Mouse (Mus musculus): ENCODE data around the gene Tmem132d. TPM values are rescaled to one million over a fixed set of nuclear protein-coding genes. Genes with fewer than 3 reads are reported as not detected.

Tmem132d gene
- polyA plus RNA-seq, 1 experiment from 2014 or later: 2.9 TPM

DNA sequence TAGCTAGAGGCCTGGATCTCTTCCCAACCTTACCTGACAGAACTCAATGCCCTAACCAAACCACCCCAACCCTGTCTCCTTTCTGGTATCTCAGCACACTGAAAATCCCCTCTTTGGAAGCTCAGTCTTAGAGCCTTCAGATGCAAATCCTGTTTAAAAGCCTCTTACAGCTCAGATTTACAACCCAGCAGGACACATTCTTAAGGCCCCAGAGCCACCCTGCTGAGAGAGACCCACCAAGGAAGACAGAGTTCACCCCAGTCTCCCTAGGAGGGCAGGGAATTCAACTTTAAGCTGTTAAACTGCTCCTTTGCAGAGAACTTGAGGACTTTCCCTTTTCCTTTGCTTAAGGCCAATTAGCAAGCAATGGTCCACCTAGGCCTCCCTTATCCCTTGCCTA lies 199.8 kb downstream of the Tmem132d start:
- no peak for ATAC-seq (ENCODE audit: low read depth)
- H3K4me2 ChIP-seq (ENCODE audit: low read depth, low read length): no peak overlapping the region
- no peak overlapping the region for H3K9ac ChIP-seq (replicated peaks; ENCODE audit: low read depth, low read length)
- H3K4me3 ChIP-seq (ENCODE audit: low read depth, low read length): no peak overlapping the region
- no peak overlapping the region for H3K27ac ChIP-seq (ENCODE audit: low read depth, low read length)
- no peaks in the 10 kb centered on the region for H3K9me3 ChIP-seq (ENCODE audit: control insufficient read depth, low read length)
- H3K4me1 ChIP-seq (ENCODE audit: control insufficient read depth, insufficient read depth, low read length): no peaks in the 10 kb centered on the region
- no peaks in the 10 kb centered on the region for H3K27me3 ChIP-seq (ENCODE audit: control insufficient read depth, insufficient read depth, low read length)
- no peaks in the 10 kb centered on the region for H3K36me3 ChIP-seq (ENCODE audit: control insufficient read depth, insufficient read depth, low read length)

DNA sequence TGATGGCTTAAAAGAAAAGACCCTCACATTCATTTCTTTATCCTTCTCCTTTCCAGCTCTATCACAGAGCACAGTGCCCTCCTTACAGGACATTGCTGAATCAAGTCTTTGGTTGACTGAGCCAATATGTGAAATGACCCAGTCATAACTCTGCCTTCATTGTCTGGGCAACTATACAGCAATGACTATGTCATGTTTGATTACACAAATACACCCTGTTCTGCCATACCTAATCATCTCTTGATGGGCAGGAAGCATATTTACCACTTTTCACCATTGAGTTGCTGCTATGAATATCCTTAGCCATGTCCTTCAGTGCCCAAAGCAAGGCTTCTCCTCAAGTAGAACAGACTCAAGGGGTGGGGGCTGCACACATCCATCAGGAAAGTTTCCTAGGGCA lies 214.6 kb downstream of the Tmem132d start:
- Histone ChIP-seq H3K4me2 (ENCODE audit: low read depth, low read length) (no peak overlapping the region), H3K27ac (ENCODE audit: low read depth, low read length) (no peak overlapping the region), H3K9ac (replicated peaks; ENCODE audit: low read depth, low read length) (no peak overlapping the region), H3K36me3 (ENCODE audit: control insufficient read depth, insufficient read depth, low read length) (no peaks in the 10 kb centered on the region), H3K9me3 (ENCODE audit: control insufficient read depth, low read length) (no peaks in the 10 kb centered on the region), H3K27me3 (ENCODE audit: control insufficient read depth, insufficient read depth, low read length) (no peaks in the 10 kb centered on the region), H3K4me1 (ENCODE audit: control insufficient read depth, insufficient read depth, low read length) (no peaks in the 10 kb centered on the region), H3K4me3 (ENCODE audit: low read depth, low read length) (no peak overlapping the region)
- no peak for ATAC-seq (ENCODE audit: low read depth)

DNA sequence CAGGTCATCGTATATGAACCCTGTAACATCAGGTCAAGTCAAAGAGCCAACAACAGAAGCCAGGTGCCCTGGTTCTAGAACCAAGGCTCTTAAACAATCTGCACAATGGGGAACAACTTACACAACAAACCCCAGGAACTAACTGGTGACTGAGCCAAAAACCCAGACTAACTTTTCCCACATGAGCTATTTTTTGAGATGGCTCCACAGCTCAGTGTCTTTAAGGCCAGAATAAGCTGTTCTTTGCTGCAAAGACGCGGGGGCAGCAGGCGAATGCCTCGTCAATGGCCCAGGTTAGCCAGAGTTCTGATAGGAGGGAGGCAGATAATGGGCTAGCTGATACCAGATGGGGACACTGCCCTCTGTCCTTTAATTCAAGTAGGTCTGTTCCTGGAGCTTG lies 221.8 kb downstream of the Tmem132d start:
- Histone ChIP-seq H3K27me3 (ENCODE audit: control insufficient read depth, insufficient read depth, low read length) (no peaks in the 10 kb centered on the region), H3K9ac (replicated peaks; ENCODE audit: low read depth, low read length) (no peak overlapping the region), H3K9me3 (ENCODE audit: control insufficient read depth, low read length) (no peaks in the 10 kb centered on the region), H3K27ac (ENCODE audit: low read depth, low read length) (no peak overlapping the region), H3K4me2 (ENCODE audit: low read depth, low read length) (no peak overlapping the region), H3K4me1 (ENCODE audit: control insufficient read depth, insufficient read depth, low read length) (no peaks in the 10 kb centered on the region), H3K36me3 (ENCODE audit: control insufficient read depth, insufficient read depth, low read length) (no peaks in the 10 kb centered on the region), H3K4me3 (ENCODE audit: low read depth, low read length) (no peak overlapping the region)
- no peak for ATAC-seq (ENCODE audit: low read depth)
- WGBS: 88% methylated on average over 5 of the region's 5 CpGs

DNA sequence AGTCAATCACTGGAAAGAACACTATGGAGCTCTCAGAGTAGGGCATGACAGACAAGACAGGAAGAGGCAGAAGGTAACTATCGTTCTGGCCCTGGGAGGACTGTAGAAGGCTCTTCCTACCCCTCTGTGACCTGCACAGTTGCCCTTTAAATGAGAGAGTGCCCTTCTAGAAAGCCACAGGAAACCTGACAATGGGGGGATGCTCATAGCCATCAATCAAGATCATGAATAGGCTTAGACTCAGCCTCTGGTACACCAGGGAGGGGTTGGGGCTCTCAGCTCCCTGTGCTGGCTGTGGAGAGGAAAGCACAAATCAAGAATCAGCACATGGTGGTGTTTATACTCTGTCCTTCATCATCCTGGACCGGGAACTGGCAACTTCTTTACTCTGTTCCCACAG lies 227.2 kb downstream of the Tmem132d start:
- ATAC-seq (ENCODE audit: low read depth): no peak
- Histone ChIP-seq H3K9ac (replicated peaks; ENCODE audit: low read depth, low read length) (no peak overlapping the region), H3K27ac (ENCODE audit: low read depth, low read length) (no peak overlapping the region), H3K9me3 (ENCODE audit: control insufficient read depth, low read length) (no peaks in the 10 kb centered on the region), H3K4me2 (ENCODE audit: low read depth, low read length) (no peak overlapping the region), H3K4me1 (ENCODE audit: control insufficient read depth, insufficient read depth, low read length) (no peaks in the 10 kb centered on the region), H3K4me3 (ENCODE audit: low read depth, low read length) (no peak overlapping the region), H3K36me3 (ENCODE audit: control insufficient read depth, insufficient read depth, low read length) (no peaks in the 10 kb centered on the region), H3K27me3 (ENCODE audit: control insufficient read depth, insufficient read depth, low read length) (no peaks in the 10 kb centered on the region)
- WGBS: 18% methylated on average over 2 of the region's 2 CpGs

DNA sequence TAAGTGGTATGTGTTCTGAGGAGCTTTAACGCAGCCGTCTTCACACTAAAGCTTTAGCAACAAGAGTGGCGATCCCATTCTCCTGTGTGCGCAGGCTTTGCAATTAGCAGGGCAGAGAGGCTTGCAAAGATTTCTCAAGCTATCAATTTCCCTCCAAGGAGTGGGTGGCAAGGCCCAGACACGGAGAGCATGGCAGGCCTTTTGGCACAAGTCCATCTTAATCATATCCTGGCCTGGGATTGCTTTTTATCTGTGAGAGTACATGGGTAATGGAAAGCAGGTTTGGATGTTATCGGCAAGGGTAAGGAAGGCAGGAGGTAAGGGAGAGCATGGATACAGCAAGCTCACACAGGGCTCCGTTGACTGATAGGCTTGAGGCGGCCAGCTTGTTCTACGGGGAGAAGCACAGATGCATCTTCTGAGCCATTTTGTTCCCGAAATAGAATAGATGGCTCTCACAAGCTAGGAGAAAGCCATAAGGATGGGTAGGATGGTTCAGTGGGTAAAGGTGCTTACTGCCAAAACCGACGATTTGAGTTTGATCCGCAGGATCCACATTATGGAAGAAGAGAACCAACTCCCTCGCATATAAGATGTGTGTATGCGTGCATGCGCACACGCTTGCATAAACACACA lies 228.1 kb downstream of the Tmem132d start:
- H3K9me3 ChIP-seq (ENCODE audit: control insufficient read depth, low read length): no peaks in the 10 kb centered on the region
- H3K27ac ChIP-seq (ENCODE audit: low read depth, low read length): peak overlapping the region; percentile 23; the same call in 1 of the 2 replicates
- H3K9ac ChIP-seq (replicated peaks; ENCODE audit: low read depth, low read length): no peak overlapping the region
- H3K36me3 ChIP-seq (ENCODE audit: control insufficient read depth, insufficient read depth, low read length): no peaks in the 10 kb centered on the region
- H3K27me3 ChIP-seq (ENCODE audit: control insufficient read depth, insufficient read depth, low read length): no peaks in the 10 kb centered on the region
- 69% methylated on average over 17 of the region's 17 CpGs for WGBS
- ATAC-seq (ENCODE audit: low read depth): no peak
- H3K4me1 ChIP-seq (ENCODE audit: control insufficient read depth, insufficient read depth, low read length): no peaks in the 10 kb centered on the region
- H3K4me2 ChIP-seq (ENCODE audit: low read depth, low read length): no peak overlapping the region
- no peak overlapping the region for H3K4me3 ChIP-seq (ENCODE audit: low read depth, low read length)

DNA sequence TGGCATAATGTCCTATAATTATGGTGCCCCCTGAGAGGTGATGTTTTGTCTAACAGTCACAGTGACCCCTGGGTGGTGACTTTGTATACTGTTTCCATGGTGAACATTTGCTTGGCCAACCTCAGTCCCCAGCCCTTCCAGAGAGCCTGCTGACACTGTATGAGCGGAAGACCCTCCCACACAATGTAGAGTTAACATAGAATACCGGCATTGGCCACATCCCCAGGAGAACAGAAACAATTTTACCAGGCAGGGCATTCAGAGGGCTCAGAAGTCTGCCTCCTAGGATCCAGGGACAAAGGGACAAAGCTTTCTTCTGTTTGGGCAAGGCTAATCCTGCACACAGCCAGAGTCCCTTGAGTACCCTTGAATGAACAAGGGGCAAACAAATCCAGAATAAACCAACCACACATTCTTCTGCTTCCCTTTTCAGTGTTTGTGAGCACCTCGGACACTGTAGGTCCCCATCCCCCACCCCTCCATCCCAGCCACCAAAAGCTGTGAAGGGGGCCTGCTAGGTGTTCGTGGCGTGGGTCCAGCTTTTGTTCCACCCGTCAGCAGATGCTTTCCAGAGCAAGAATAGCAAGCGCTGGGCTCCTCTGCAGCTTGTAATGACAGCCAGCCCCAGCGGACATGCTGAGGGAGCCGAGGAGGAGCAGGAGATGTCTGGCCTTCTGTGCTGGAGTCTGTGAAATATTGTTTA lies 228.8 kb downstream of the Tmem132d start:
- WGBS: 25% methylated on average over 9 of the region's 9 CpGs
- Histone ChIP-seq H3K4me2 (ENCODE audit: low read depth, low read length) (no peak overlapping the region), H3K4me1 (ENCODE audit: control insufficient read depth, insufficient read depth, low read length) (no peaks in the 10 kb centered on the region), H3K36me3 (ENCODE audit: control insufficient read depth, insufficient read depth, low read length) (no peaks in the 10 kb centered on the region), H3K27ac (ENCODE audit: low read depth, low read length) (peak overlapping the region; percentile 23; the same call in 1 of the 2 replicates), H3K9me3 (ENCODE audit: control insufficient read depth, low read length) (no peaks in the 10 kb centered on the region), H3K4me3 (ENCODE audit: low read depth, low read length) (no peak overlapping the region), H3K27me3 (ENCODE audit: control insufficient read depth, insufficient read depth, low read length) (no peaks in the 10 kb centered on the region), H3K9ac (replicated peaks; ENCODE audit: low read depth, low read length) (no peak overlapping the region)
- 0 out of 2 replicates have a peak, but pooled peaks have one; percentile 6 for ATAC-seq (ENCODE audit: low read depth)

DNA sequence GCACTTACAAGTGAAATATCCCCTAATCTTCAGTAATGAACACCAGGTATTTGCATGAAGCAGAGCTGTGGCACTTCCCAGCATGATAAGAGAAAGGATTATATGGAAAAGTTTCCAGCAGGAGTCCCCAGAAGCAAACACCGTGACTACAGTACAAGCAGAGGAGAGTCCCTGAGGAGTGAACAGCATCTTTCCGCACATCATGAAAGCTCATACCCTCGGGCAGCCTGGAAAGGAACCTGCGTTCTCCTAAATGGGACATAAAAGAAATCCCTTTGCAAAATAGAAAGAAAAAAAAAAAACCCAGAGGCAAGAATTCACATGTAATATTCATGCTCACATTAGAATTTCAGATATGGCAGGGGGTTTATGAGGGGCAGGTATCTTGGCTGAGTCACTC lies 238.8 kb downstream of the Tmem132d start:
- Histone ChIP-seq H3K9ac (replicated peaks; ENCODE audit: low read depth, low read length) (no peak overlapping the region), H3K9me3 (ENCODE audit: control insufficient read depth, low read length) (no peaks in the 10 kb centered on the region), H3K27me3 (ENCODE audit: control insufficient read depth, insufficient read depth, low read length) (no peaks in the 10 kb centered on the region), H3K27ac (ENCODE audit: low read depth, low read length) (no peak overlapping the region), H3K36me3 (ENCODE audit: control insufficient read depth, insufficient read depth, low read length) (no peaks in the 10 kb centered on the region), H3K4me2 (ENCODE audit: low read depth, low read length) (no peak overlapping the region), H3K4me3 (ENCODE audit: low read depth, low read length) (no peak overlapping the region), H3K4me1 (ENCODE audit: control insufficient read depth, insufficient read depth, low read length) (peaks cover 4% of the 10 kb centered on the region; the same call in 1 of the 2 replicates)
- ATAC-seq (ENCODE audit: low read depth): no peak
- WGBS: 55% methylated on average over 4 of the region's 4 CpGs

DNA sequence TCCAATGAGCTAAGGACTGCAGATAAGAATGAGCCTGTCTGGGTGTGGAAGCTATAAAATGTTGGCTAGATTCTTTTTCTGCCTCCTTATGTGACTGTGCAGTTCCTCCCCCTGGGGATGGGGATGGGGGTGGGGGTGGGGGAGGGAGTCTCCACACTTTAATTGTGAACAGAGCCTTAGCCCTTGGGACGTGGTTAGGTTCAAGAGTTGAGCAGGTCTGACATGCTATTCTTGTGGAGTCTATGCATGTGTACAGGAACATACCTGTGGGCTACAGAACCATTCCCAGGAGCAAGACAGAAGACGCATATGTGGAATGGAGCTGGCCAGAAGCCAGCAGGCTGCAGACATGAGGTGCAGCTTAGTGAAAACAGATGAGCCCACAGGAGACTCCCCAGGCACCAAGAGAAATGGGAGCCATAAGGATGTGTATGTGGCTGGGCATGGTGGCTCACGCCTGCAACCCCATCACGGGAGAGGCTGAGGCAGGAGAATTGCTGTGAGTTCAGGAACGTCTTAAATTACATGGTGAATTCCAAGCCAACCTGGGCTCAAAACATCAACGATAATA lies 240.3 kb downstream of the Tmem132d start:
- peaks cover 4% of the 10 kb centered on the region; the same call in 1 of the 2 replicates for H3K4me1 ChIP-seq (ENCODE audit: control insufficient read depth, insufficient read depth, low read length)
- H3K9ac ChIP-seq (replicated peaks; ENCODE audit: low read depth, low read length): no peak overlapping the region
- H3K27ac ChIP-seq (ENCODE audit: low read depth, low read length): no peak overlapping the region
- no peaks in the 10 kb centered on the region for H3K36me3 ChIP-seq (ENCODE audit: control insufficient read depth, insufficient read depth, low read length)
- WGBS: 73% methylated on average over 6 of the region's 6 CpGs
- no peak overlapping the region for H3K4me3 ChIP-seq (ENCODE audit: low read depth, low read length)
- ATAC-seq (ENCODE audit: low read depth): no peak
- no peak overlapping the region for H3K4me2 ChIP-seq (ENCODE audit: low read depth, low read length)
- no peaks in the 10 kb centered on the region for H3K9me3 ChIP-seq (ENCODE audit: control insufficient read depth, low read length)
- H3K27me3 ChIP-seq (ENCODE audit: control insufficient read depth, insufficient read depth, low read length): no peaks in the 10 kb centered on the region

DNA sequence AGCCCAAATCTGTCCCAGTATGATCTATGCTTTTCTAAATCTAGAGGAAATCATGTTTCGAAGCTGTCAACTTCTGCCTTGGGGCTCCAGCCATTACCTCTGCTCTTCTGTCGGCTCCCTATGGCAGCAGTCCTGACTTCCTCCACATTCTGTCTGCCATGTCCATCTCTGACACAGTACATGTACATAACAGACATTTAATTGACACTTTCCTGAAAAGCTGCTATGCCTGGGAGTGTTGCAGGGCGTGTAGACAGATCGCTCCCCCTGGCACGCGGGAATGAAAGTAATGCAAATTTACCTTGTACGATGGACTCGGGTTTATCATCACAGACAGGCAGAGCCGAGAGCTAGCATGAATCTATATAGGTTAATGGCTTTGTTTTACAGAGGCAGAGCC lies 241.2 kb downstream of the Tmem132d start:
- Histone ChIP-seq H3K4me1 (ENCODE audit: control insufficient read depth, insufficient read depth, low read length) (peaks cover 4% of the 10 kb centered on the region; the same call in 1 of the 2 replicates), H3K27me3 (ENCODE audit: control insufficient read depth, insufficient read depth, low read length) (no peaks in the 10 kb centered on the region), H3K9me3 (ENCODE audit: control insufficient read depth, low read length) (no peaks in the 10 kb centered on the region), H3K27ac (ENCODE audit: low read depth, low read length) (peak overlapping the region; percentile 45; the same call in 1 of the 2 replicates), H3K4me2 (ENCODE audit: low read depth, low read length) (no peak overlapping the region), H3K36me3 (ENCODE audit: control insufficient read depth, insufficient read depth, low read length) (no peaks in the 10 kb centered on the region), H3K9ac (replicated peaks; ENCODE audit: low read depth, low read length) (no peak overlapping the region), H3K4me3 (ENCODE audit: low read depth, low read length) (no peak overlapping the region)
- 63% methylated on average over 9 of the region's 9 CpGs for WGBS
- no peak for ATAC-seq (ENCODE audit: low read depth)

All from neural tube, embryonic 14.5 days (tissue).